Mouse (Mus musculus): ENCODE results near the gene Adamts2.
A peak's percentile ranks its signal among the peaks of the same experiment; 100 is the strongest.

Adamts2 gene

DNA sequence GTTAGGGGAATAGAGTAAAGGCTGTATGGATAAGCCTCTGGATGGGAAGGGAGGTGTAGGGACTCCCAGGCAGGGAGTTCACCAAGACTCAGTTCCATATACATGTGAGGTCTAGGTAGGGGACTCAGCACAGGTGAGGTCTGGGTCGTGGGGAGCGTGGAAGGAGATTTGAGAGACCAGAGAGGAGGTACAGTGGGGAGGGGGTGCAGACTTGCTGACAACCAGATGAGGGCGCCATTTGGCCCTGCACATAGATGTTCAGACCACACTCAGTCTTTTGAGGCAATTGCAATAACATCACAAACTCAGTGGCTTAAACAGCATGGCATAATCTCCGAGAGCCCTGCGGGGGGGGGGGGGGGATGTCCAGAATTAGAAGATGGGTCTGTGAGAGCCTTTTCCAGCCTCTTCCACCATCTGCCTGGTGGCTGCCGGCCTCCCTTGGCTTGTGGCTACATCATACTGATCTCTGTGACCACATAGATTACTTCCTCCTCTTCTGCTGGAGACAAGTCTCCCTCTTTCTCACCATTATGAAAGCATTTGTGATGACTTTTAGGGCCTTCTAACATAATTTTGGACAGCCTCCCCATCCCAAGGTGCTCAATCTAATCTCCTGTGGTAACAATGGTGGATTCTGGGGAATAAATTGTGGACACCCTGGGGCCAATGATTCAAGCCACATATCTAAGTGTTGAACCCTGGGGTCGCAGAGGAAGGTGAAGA, 71.8 kb downstream of the Adamts2 start:
- DNase-seq = peak; percentile 57

- no peak for DNase-seq
These were observed 72.5 kb downstream of the Adamts2 start for GRCm38 (mm10) chr11:50674390-50674789.

DNA sequence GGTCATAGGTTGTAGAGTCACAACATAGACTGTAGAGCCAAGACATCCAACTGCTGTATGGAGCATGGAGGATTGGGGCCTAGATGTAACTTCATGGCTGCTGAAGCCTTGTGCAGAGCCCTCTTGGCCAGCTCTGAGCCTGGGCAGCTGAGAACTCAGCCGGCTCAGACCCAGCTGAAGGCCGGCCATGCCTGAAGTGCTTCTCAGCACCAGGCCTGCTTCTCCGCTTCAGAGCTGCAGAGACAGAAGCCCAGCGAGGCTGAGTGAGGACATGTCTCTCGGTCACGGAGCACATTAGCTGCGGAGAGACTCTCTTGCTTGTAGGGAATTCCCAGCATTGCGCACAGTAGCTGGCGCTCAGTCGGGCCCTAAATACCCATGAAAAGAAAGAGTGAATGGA, 76.8 kb downstream of the Adamts2 start:
- DNase-seq = no peak

GRCm38 (mm10) chr11:50681940-50682339, 80.1 kb downstream of the Adamts2 start:
- DNase-seq = no peak

GRCm38 (mm10) chr11:50683821-50684220, 81.9 kb downstream of the Adamts2 start:
- no peak for DNase-seq

- DNase-seq = no peak
These were observed 86.7 kb downstream of the Adamts2 start for GRCm38 (mm10) chr11:50688584-50688983.

- no peak for DNase-seq
These were observed 87.8 kb downstream of the Adamts2 start for GRCm38 (mm10) chr11:50689672-50690071.

GRCm38 (mm10) chr11:50699971-50700370, 98.1 kb downstream of the Adamts2 start:
- DNase-seq = no peak

GRCm38 (mm10) chr11:50700496-50700895, 98.6 kb downstream of the Adamts2 start:
- no peak for DNase-seq

DNA sequence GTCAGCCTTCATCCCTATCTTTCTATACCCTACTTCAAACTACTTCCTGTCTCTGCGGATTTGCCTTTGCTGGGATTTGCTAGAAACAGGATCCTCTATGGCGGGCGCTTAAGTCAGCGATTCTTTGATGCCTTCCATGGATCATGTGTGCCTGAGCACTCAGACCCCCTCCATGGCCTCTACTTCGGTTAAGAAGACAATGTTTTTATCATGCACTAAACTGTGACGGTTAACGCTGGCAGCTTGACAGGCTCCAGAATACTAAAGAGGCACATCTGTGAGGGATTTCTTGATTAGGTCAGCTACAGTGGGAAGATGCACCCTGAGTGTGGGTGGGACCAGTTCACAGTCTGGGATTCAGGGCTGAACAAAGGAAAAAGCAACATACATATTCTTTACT, 101.5 kb downstream of the Adamts2 start:
- DNase-seq = no peak

DNA sequence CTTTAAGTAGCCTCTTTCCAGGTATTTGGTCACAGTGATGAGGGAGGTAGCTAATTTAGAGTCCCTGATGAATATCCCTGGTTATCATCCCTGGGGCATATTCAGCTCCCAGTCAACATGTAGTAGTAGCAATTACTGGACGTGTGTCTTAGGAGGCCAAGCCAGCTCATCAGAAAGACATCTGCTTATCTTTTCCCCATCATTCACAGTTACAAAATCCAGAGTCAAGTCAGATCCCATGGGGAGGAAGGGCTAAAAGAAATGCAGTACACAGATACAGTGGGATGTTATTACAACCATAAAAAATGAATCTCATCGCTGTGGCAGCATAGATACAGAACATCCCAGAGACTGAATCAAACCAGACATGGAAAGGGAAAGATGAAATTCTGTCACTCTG, 102.6 kb downstream of the Adamts2 start:
- no peak for DNase-seq

DNA sequence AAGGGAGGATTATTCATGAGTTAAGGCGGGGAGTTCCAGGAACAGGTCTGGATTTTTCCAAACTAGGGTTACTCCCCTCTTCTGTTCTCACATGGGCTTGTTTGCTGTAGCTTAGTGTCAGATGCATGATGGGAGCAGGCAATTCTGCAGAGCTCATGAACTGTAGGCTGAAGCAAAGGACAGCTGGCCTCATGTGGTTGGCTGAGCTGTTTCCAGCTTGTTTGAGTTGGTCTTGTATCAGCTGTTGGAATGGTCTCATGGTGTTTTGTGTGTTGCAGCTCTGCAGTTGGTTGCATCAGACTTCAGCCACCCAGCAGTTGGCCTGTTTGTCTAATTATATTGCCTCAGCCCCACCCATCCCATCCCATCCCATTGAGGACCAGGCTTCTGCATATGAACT, 105.4 kb downstream of the Adamts2 start:
- DNase-seq = no peak

DNA sequence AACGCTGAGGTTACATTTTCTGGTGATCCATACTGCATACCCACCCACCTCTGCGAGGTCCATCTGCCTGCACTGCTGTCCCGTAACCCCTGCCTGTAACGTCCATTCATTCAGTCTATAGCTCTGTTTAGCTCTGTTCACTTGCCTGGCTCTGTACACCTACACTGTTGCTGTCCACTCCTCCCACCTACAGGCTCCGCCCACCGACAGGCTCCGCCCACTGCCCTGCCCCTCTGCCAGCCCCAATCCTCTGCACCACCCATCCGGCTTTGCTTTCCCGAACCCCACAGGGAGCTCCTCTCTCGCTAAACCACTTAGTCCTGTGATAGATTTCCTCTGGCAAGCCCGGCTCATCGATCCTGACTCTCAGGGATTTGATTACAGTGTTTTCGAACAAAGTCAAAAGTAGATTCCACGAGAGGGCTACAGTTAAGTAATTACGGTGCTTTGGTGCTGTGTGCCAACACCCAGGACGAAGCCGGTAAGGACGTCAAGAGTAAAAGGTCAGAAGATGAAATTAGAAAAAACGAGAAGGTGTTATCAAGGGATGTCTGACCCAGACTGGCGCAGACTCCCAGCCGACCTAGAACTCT, 111.8 kb downstream of the Adamts2 start:
- DNase-seq = no peak

- no peak for DNase-seq
These were observed 113.2 kb downstream of the Adamts2 start for GRCm38 (mm10) chr11:50715091-50715490.

DNA sequence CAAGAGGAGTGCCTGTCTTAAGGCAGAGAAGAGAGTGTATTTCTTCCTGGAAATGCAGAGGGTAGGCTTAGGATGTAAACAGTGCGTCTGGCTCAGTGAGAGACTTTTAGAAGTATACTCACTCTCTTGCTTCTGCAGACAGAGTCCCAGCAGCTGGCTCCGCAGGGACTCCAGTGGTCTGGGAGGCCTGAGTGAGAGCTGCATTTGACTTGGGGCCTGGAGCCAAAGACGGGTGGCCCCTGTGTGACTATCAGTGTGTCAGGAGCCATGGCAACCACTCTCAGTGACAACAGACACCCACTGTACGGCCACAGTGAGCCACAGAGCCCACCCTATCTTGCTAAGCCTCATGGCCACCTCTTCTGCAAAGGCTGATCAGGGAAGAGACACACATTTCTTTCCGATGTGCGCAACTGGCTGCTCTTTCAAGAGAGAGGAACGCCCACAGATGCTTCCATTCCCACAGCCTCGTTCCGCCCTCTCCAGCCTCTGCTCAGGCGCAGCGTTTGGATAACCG, 115.6 kb downstream of the Adamts2 start:
- no peak for DNase-seq

DNA sequence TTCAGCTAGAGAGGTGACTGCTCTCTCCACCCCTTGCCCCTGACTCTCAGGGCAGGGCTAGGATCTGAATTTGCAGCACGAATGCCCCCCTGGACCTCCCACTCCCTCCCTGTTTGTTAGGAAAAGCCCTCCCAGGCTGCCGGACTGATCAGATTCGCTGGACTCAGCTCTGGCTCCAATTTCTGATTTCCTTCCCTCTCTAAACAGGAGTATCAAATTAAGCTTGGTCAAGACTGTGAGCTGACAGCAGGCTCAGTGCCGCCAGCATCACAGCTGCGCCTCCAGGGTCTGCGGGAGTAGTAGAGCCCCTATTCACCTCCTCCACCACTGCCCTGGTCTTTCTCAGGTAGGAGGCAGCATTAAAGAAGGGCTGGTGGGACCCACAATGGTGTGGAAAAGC, 117.0 kb downstream of the Adamts2 start:
- no peak for DNase-seq

- DNase-seq = no peak
These were observed 118.5 kb downstream of the Adamts2 start for GRCm38 (mm10) chr11:50720421-50720820.

- no peak for DNase-seq
These were observed 119.1 kb downstream of the Adamts2 start for GRCm38 (mm10) chr11:50720856-50721550.

GRCm38 (mm10) chr11:50725595-50725994, 123.7 kb downstream of the Adamts2 start:
- DNase-seq = no peak

DNA sequence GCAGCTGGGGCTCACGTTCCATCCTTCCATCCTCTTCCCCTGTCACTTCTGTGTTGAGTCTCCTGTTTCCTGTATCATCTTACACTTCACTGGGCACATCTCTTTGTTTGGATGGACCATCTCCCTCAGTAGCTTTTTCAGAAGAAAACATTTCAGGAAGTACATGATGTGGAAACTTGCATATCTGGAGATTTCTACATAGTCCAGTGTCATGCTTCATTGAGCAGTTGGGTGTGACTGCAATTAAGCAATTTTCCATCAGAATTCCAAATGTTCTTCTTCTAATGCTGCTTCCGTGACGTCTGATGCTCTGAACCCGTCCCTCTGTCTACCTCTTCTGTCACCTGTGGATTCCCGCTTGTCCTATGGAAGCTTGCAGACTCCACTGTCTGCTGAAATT, 124.2 kb downstream of the Adamts2 start:
- no peak for DNase-seq

DNA sequence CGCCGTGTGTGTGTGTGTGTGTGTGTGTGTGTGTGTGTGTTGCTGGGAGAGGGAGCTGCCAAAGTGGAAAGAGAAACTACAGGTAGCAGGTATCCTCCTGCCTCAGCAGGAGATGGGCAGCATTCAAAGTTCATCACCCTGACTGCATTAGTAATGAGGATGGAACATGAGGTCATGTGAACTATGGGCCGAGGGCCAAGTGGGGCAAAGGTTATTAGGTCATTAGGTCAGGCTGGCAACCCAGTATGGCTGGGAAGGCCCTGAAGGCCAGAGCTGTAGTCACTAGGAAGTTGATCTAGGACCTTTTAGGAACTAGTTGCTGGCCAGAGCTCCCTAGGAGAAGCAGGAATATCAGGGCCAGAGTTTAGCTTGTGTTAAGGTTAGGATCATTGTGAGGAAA, 131.3 kb downstream of the Adamts2 start:
- no peak for DNase-seq

GRCm38 (mm10) chr11:50734129-50734528, 132.2 kb downstream of the Adamts2 start:
- peak; percentile 12 for DNase-seq

DNA sequence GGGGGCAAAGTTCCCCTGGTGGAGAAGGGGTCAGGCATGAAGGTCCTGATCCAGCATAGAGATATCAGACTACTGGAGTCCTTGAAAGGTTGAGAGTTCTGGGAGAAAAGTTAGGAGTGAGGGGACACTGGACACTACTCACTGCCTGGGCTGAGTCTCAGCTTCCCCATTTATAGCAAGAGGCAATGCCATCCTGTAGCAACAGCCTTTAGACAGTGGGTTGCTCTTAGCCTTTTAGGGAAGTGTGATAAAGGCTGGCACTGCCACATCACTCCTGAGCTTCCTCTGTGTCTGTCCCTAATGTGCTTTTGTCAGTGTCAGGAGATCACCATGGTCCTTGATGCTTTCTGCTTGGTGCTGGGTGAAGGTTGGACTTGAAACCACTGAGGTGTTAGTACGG, 134.7 kb downstream of the Adamts2 start:
- DNase-seq = no peak

- DNase-seq = no peak
These were observed 136.6 kb downstream of the Adamts2 start for GRCm38 (mm10) chr11:50738436-50738835.

Data from cerebellum, adult 9-10 months (tissue).